Mouse (Mus musculus) cerebellum, adult 8-10 months (tissue): Measurements from ENCODE around the gene Azin2.

ENCODE experiments used
- DNase-seq: peaks from one replicate; pipeline ENCODE4 v3.0.0; 2022

The Azin2 gene

GRCm38 (mm10) chr4:128962029-128962925, at the start of gene Azin2:
Gene Azin2, minus strand, starts transcription at chr4:128962442.
- DNase-seq = peak; percentile 92

GRCm38 (mm10) chr4:129011604-129012121, 49.4 kb upstream of the Azin2 start:
- DNase-seq = peak; percentile 41

GRCm38 (mm10) chr4:129009521-129009920, 47.3 kb upstream of the Azin2 start:
- no peak for DNase-seq

GRCm38 (mm10) chr4:129008672-129009071, 46.4 kb upstream of the Azin2 start:
- no peak for DNase-seq

- no peak for DNase-seq
Measured at GRCm38 (mm10) chr4:129008006-129008519, 45.8 kb upstream of the Azin2 start.

- DNase-seq = no peak
Measured at GRCm38 (mm10) chr4:129003720-129004119, 41.5 kb upstream of the Azin2 start.

- no peak for DNase-seq
Measured at GRCm38 (mm10) chr4:129000786-129001185, 38.5 kb upstream of the Azin2 start.

GRCm38 (mm10) chr4:128998401-128998800, 36.2 kb upstream of the Azin2 start:
- no peak for DNase-seq

- no peak for DNase-seq
Measured at GRCm38 (mm10) chr4:128997258-128997657, 35.0 kb upstream of the Azin2 start.

- DNase-seq = no peak
Measured at GRCm38 (mm10) chr4:128995238-128995637, 33.0 kb upstream of the Azin2 start.

- no peak for DNase-seq
Measured at GRCm38 (mm10) chr4:128993675-128994074, 31.4 kb upstream of the Azin2 start.

- peak; percentile 99 for DNase-seq
Measured at GRCm38 (mm10) chr4:128993025-128993662, 30.9 kb upstream of the Azin2 start.

GRCm38 (mm10) chr4:128992176-128992575, 29.9 kb upstream of the Azin2 start:
- no peak for DNase-seq

- no peak for DNase-seq
Measured at GRCm38 (mm10) chr4:128991500-128992008, 29.3 kb upstream of the Azin2 start, which contains the start of gene Ak2. Gene Ak2, plus strand, starts transcription at chr4:128991958.

- DNase-seq = no peak
Measured at GRCm38 (mm10) chr4:128989678-128990077, 27.4 kb upstream of the Azin2 start.

GRCm38 (mm10) chr4:128988911-128989310, 26.7 kb upstream of the Azin2 start:
- DNase-seq = no peak

- DNase-seq = no peak
Measured at GRCm38 (mm10) chr4:128984600-128984999, 22.4 kb upstream of the Azin2 start.

GRCm38 (mm10) chr4:128983656-128984055, 21.4 kb upstream of the Azin2 start:
- DNase-seq = no peak

GRCm38 (mm10) chr4:128983151-128983550, 20.9 kb upstream of the Azin2 start:
- DNase-seq = no peak

GRCm38 (mm10) chr4:128981833-128982180, 19.6 kb upstream of the Azin2 start:
- no peak for DNase-seq

- DNase-seq = no peak
Measured at GRCm38 (mm10) chr4:128980890-128981832, 18.9 kb upstream of the Azin2 start.

GRCm38 (mm10) chr4:128978634-128979033, 16.4 kb upstream of the Azin2 start:
- DNase-seq = no peak
